ENCODE assay signal across 9 mouse cellular contexts in the genomic region with DNA sequence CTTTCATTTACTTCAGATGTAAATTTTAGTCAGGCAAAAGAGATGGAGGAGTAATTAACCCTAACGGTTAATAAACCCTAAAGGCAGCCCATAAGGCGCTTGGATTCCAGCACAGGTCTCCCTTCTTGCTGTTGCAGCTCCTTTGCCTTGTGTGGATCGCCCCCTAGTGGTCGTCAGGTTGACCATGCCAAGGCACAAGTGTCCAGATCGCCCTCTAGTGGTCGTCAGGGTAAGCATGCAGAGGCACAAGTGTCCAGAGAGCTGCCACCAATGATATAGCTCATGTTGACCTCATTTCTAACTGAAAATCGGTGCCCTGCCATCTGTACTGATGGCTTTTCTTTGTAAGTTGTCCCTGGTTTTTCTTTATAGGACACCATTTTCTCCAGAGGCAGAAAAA. TPM values are rescaled to one million over a fixed set of nuclear protein-coding genes. Genes with fewer than 3 reads are reported as not detected.
DNase-seq lines count a peak whose midpoint lies in the region; ATAC-seq lines count a peak whose summit lies in the region.
"Had no signal": no experiment of that assay in that cellular context is flagged by ENCODE, and none has a peak within 500 bp of the region (broad histone marks: within the 10 kb centered on the region; RNA-seq: fewer than 3 reads in every experiment).

No protein-coding gene starts in this region.

- WGBS in forebrain, embryonic 10.5 days: 28% methylated on average over 7 of the region's 7 CpGs
- 23% methylated on average over 7 of the region's 7 CpGs for WGBS in forebrain, embryonic 15.5 days

- ATAC-seq in forebrain, embryonic 15.5 days (replicated peaks): no peak

- H3K4me3 ChIP-seq in forebrain, embryonic 10.5 days: no peak overlapping the region
- H3K4me3 ChIP-seq in forebrain, embryonic 15.5 days: no peak overlapping the region
- H3K4me3 ChIP-seq: neural tube, embryonic 13.5 days had no signal

- H3K9ac ChIP-seq in forebrain, embryonic 15.5 days (replicated peaks): no peak overlapping the region
- H3K9ac ChIP-seq: neural tube, embryonic 13.5 days had no signal

- no peak overlapping the region for H3K27ac ChIP-seq in forebrain, embryonic 10.5 days
- no peak overlapping the region for H3K27ac ChIP-seq in forebrain, embryonic 15.5 days (replicated peaks)
- H3K27ac ChIP-seq: neural tube, embryonic 13.5 days had no signal

- H3K9me3 ChIP-seq in forebrain, embryonic 10.5 days: peaks cover 3% of the 10 kb centered on the region; the same call in 1 of the 2 replicates
- H3K9me3 ChIP-seq in forebrain, embryonic 15.5 days: no peaks in the 10 kb centered on the region

- H3K4me2 ChIP-seq in forebrain, embryonic 15.5 days (replicated peaks): no peak overlapping the region
- H3K4me2 ChIP-seq: neural tube, embryonic 13.5 days had no signal

- H3K36me3 ChIP-seq in forebrain, embryonic 10.5 days (replicated peaks): no peaks in the 10 kb centered on the region
- no peaks in the 10 kb centered on the region for H3K36me3 ChIP-seq in forebrain, embryonic 15.5 days
- H3K36me3 ChIP-seq: neural tube, embryonic 13.5 days had no signal

- no peaks in the 10 kb centered on the region for H3K4me1 ChIP-seq in forebrain, embryonic 10.5 days
- no peaks in the 10 kb centered on the region for H3K4me1 ChIP-seq in forebrain, embryonic 15.5 days
- H3K4me1 ChIP-seq: neural tube, embryonic 13.5 days had no signal

- no peaks in the 10 kb centered on the region for H3K27me3 ChIP-seq in forebrain, embryonic 10.5 days (ENCODE audit: poor library complexity, severe bottlenecking)
- no peaks in the 10 kb centered on the region for H3K27me3 ChIP-seq in forebrain, embryonic 15.5 days
- H3K27me3 ChIP-seq: neural tube, embryonic 13.5 days had no signal

- DNase-seq in forebrain, embryonic 10.5 days (ENCODE audit: extremely low spot score, low spot score): peak; percentile 87
- peak; percentile 76 for DNase-seq in WW6 (ENCODE audit: low read depth, low spot score)
- peak; percentile 66 to 85 for DNase-seq in cerebellum, postnatal 25 days
- peak; percentile 63 to 80 for DNase-seq in gastrocnemius, postnatal 4 days (ENCODE audit: low spot score in 2 of 2)
- peak; percentile 79 for DNase-seq in layer of hippocampus, adult 9-10 months (ENCODE audit: low spot score)
- peak; percentile 93 for DNase-seq in lung, postnatal 36 days
- peak; percentile 52 for DNase-seq in spleen, adult 12 weeks (ENCODE audit: low spot score)

RNA-seq across cellular contexts. Expression of gene Msx2, which starts 46.4 kb away (rescaled TPM):
- 17.3 and 19.7 TPM in 2 replicates for polyA plus RNA-seq in forebrain, embryonic 10.5 days (2016; fragmentation: Nextera tagmentation; extraction: Ambion mirVana)
- polyA plus RNA-seq in forebrain, embryonic 15.5 days (2015; fragmentation: Nextera tagmentation; extraction: Ambion mirVana): 0.41 and 0.70 TPM in 2 replicates
- under 1 TPM; 0.31 to 0.69 TPM for total RNA-seq in gastrocnemius, postnatal 4 days (2021)

RNA-seq across cellular contexts. Expression of gene Sptlc1, which starts 49.3 kb away (rescaled TPM):
- 29.6 and 33.9 TPM in 2 replicates for polyA plus RNA-seq in forebrain, embryonic 10.5 days (2016; fragmentation: Nextera tagmentation; extraction: Ambion mirVana)
- polyA plus RNA-seq in forebrain, embryonic 15.5 days (2015; fragmentation: Nextera tagmentation; extraction: Ambion mirVana): 30.3 and 30.5 TPM in 2 replicates
- 10 to 100 TPM; 17.4 to 17.6 TPM for total RNA-seq in gastrocnemius, postnatal 4 days (2021)

Comparison
In these comparisons a context has a peak if more than half of its experiments do, and no peak if none do; other contexts are left out.
1. RNA of gene Msx2, which starts 46.4 kb away (polyA plus RNA-seq): 17.3 to 19.7 TPM in forebrain, embryonic 10.5 days; 0.41 to 0.70 TPM in forebrain, embryonic 15.5 days; every median in the first group is over 10 times any median in the second.
2. Peak in every context shown above with its lines, with median percentiles within 50 percentile points of each other: DNase-seq.